Mouse (Mus musculus) heart, adult 2 months (tissue): Measurements from ENCODE around the gene Bmt2.

ENCODE experiments used
- CTCF ChIP-seq: fragments of 200-600 bp; IDR thresholded peaks from 2 replicates; pipeline ENCODE4 v1.8.1; 2022; ENCODE audit warnings: antibody characterized with exemption, mild to moderate bottlenecking, moderate library complexity
- EP300 ChIP-seq: fragments of 200-500 bp; IDR thresholded peaks from 2 replicates; pipeline ENCODE4 v1.6.1; 2011; ENCODE audit warnings: low read depth, low read length, control low read depth; ENCODE audit not compliant: insufficient read depth

GRCm38 (mm10) chr6:13586154-13586553 lies 91.6 kb downstream of the Bmt2 start:
- TF ChIP-seq CTCF, result no peak
- no peak for TF ChIP-seq EP300
